Mouse (Mus musculus) neural tube, embryonic 13.5 days (tissue): ENCODE data around the gene Myh1. TPM values are rescaled to one million over a fixed set of nuclear protein-coding genes. Genes with fewer than 3 reads are reported as not detected.

Experiments
- ATAC-seq: fragments of 200-750 bp; cut with Nextera tagmentation; 2 replicates; pipeline ENCODE4 v1.8.0; 2017; ENCODE audit warnings: low read depth, mild to moderate bottlenecking, moderate TSS enrichment, moderate library complexity
- H3K27ac ChIP-seq: fragments of 300-500 bp; sonication (generic); replicated peaks from 2 replicates; pipeline ENCODE4 v1.5.1; 2015; ENCODE audit warnings: moderate library complexity, mild to moderate bottlenecking, inconsistent platforms
- H3K27me3 ChIP-seq: fragments of 300-500 bp; sonication (generic); 2 replicates; pipeline ENCODE4 v1.6.1; 2015; ENCODE audit warnings: mild to moderate bottlenecking, inconsistent platforms
- H3K36me3 ChIP-seq: fragments of 300-500 bp; sonication (generic); 2 replicates; pipeline ENCODE4 v1.6.1; 2015; ENCODE audit warnings: mild to moderate bottlenecking, inconsistent platforms
- H3K4me1 ChIP-seq: fragments of 300-500 bp; sonication (generic); replicated peaks from 2 replicates; pipeline ENCODE4 v1.6.1; 2015; ENCODE audit warnings: inconsistent platforms
- H3K4me2 ChIP-seq: fragments of 300-500 bp; sonication (generic); 2 replicates; pipeline ENCODE4 v1.6.1; 2015; ENCODE audit warnings: inconsistent platforms, mild to moderate bottlenecking, moderate library complexity
- H3K4me3 ChIP-seq: fragments of 300-500 bp; sonication (generic); 2 replicates; pipeline ENCODE4 v1.5.1; 2015; ENCODE audit warnings: mild to moderate bottlenecking, inconsistent platforms
- H3K9ac ChIP-seq: fragments of 300-500 bp; sonication (generic); 2 replicates; pipeline ENCODE4 v1.6.1; 2015; ENCODE audit warnings: moderate library complexity, mild to moderate bottlenecking, inconsistent platforms
- H3K9me3 ChIP-seq: fragments of 300-500 bp; sonication (generic); 2 replicates; pipeline ENCODE4 v1.6.1; 2016; ENCODE audit warnings: inconsistent platforms
- WGBS: fragments of 180-500 bp; shearing (Covaris S2); methylation state at CpG from one replicate; pipeline ENCODE4 v1.1.7; 2015; 5-methylcytosine and 5-hydroxymethylcytosine counted together
- polyA plus RNA-seq: library from polyadenylated mRNA; unstranded; fragments of >200 nt; fragmentation: Nextera tagmentation; extraction: Ambion mirVana; gene quantifications from 2 replicates; pipeline ENCODE4 v1.2.1, GENCODE M21; 2015

The Myh1 gene
- 0.10 TPM in 1 of 2 replicates, not detected in the other for polyA plus RNA-seq

DNA sequence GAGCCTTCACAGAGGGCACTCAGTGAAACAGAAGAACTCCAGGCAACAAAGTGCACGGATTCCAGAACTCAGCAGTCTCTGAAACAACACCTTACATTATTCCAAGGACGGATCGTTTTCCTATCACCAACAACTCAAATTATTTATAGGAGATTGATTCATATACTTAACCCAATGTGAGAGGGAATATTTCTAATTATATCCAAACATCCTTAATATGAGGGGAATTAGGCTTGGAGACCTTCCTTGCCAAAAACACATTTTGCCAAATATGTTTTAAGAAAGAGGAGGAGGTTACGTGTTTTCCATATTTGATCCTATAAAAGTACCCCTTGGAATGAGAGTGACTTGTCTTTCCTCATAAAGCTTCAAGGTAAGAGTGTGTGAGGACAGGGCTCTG, at the start of gene Myh1:
Gene Myh1 (plus strand): TSS at position 301 of the 400 bp plus-strand sequence.
- WGBS: 83% methylated on average over 4 of the region's 4 CpGs

DNA sequence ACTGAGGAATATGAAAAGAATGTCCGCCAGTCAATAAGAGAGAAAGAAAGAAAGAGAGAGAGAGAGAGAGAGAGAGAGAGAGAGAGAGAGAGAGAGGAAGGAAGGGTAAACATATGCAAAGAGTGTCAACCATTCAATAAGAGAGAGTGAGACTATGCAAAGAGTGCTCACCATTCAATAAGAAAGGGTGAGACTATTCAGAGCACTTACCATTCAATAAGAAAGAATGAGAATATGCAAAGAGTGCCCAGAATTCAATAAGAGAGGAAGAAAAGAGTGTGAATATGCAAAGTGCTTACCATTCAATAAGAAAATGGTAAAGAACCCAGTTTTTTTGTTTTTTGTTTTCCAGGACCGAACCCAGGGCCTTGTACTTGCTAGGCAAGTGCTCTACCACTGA, 49.6 kb upstream of the Myh1 start:
- Histone ChIP-seq H3K4me2 (no peak overlapping the region), H3K36me3 (no peaks in the 10 kb centered on the region), H3K27me3 (no peaks in the 10 kb centered on the region), H3K4me1 (no peaks in the 10 kb centered on the region), H3K9me3 (no peaks in the 10 kb centered on the region), H3K9ac (no peak overlapping the region), H3K4me3 (no peak overlapping the region), H3K27ac (no peak overlapping the region)
- no peak for ATAC-seq
- 88% methylated on average over 2 of the region's 2 CpGs for WGBS

More for the DNA sequence above, at the start of gene Myh1:
- Histone ChIP-seq H3K4me2 (no peak within 1 kb of the TSS), H3K4me3 (no peak within 1 kb of the TSS), H3K36me3 (no peaks in the 10 kb centered on the region), H3K9me3 (no peaks in the 10 kb centered on the region), H3K4me1 (no peaks in the 10 kb centered on the region), H3K27ac (no peak within 1 kb of the TSS), H3K9ac (no peak within 1 kb of the TSS), H3K27me3 (no peaks in the 10 kb centered on the region)
- ATAC-seq: no peak

DNA sequence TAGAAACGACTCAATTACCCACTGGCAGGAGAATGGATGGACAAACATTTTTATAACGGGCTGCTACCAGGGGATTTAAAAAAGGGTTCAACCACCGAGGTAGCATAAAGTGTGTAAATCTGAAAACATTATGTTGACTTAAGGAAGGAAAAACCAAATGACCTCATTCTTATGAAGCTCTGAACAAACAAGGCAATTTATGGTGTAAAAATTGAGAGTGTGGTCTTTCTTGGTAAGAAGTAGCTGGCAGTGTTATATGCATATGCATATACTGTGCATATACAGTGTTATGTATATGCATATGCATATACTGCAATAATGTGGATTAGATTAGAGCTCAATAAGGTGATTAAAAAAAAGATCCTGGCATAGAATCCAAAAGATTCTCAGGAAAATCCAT, 48.7 kb upstream of the Myh1 start:
- H3K9me3 ChIP-seq: no peaks in the 10 kb centered on the region
- no peak overlapping the region for H3K4me3 ChIP-seq
- H3K27ac ChIP-seq: no peak overlapping the region
- no peak for ATAC-seq
- no peak overlapping the region for H3K9ac ChIP-seq
- H3K4me1 ChIP-seq: no peaks in the 10 kb centered on the region
- no peak overlapping the region for H3K4me2 ChIP-seq
- whole genome bisulfite sequencing: 73% methylated on average over 3 of the region's 3 CpGs
- no peaks in the 10 kb centered on the region for H3K27me3 ChIP-seq
- H3K36me3 ChIP-seq: no peaks in the 10 kb centered on the region

DNA sequence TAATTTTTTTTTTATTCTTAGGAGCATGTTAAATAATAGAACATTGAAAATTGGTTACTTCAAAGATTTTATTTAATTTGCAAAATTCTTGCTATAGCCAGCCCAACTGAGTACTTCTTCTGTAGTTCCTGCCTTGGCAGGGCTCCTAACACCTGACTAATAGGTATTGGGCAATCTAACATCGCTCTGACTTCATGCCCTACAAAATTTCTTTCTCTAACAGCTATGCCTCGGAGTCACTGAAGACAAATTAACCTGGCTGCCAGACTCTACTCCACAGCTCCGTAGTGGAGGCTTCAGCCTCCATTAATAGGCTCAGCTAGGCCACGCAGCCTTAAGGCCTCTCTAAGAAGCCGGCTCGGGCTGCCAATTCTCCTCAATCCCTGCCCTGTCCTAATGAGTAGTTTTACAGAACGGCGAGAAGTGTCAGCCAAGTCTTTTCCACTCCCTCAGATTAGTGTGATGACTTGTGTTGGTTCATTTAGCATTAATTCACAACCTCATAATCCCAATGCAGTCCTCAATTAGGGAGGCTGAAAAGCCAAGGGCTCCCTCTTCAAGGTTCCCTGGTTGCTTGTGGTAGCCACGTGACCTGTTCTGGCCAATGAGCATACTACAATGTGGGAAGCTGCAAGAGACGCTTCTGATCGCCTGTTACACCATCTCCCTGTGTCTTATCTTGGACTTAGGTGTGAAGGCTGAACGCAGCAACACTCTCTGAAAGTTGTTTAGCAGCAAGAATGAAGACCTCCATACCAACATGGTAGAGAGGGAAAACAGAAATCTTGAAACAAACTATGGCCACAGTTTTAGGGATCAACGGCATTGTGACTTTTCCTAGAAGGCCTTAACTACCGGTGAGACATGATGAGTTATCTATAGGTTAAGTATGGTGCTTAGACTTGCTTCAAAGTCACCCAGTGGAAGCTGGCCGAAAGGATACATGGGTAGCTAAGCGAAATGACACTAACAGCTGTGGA, 47.9 kb upstream of the Myh1 start:
- Histone ChIP-seq H3K4me3 (no peak overlapping the region), H3K9me3 (no peaks in the 10 kb centered on the region), H3K36me3 (no peaks in the 10 kb centered on the region), H3K9ac (no peak overlapping the region), H3K4me1 (no peaks in the 10 kb centered on the region), H3K4me2 (no peak overlapping the region), H3K27ac (no peak overlapping the region), H3K27me3 (no peaks in the 10 kb centered on the region)
- no peak for ATAC-seq
- 90% methylated on average over 16 of the region's 16 CpGs for WGBS

DNA sequence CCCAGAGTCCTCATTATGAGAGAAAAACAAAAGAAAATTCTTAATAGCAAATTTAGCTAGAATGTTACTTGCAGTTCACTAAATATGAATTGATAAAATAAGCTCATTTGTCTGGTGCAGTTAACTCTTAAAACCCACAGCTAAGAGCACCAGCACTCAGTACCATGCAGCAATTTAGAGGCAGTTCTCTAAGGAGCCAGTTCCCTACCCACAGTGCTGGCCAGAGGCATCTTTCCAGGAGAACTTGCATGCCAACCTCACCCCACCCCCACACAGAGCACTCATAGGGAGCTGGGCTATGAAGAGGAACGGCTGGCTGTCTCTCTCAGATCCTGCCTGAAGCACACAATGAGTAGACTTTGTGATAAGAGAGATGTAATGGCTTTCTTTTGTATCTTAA, 46.7 kb upstream of the Myh1 start:
- H3K9ac ChIP-seq: no peak overlapping the region
- H3K4me2 ChIP-seq: no peak overlapping the region
- H3K36me3 ChIP-seq: no peaks in the 10 kb centered on the region
- WGBS: 14% methylated on average over 1 of the region's 1 CpGs
- no peak overlapping the region for H3K4me3 ChIP-seq
- no peak for ATAC-seq
- no peaks in the 10 kb centered on the region for H3K4me1 ChIP-seq
- H3K27ac ChIP-seq: no peak overlapping the region
- no peaks in the 10 kb centered on the region for H3K9me3 ChIP-seq
- H3K27me3 ChIP-seq: no peaks in the 10 kb centered on the region

DNA sequence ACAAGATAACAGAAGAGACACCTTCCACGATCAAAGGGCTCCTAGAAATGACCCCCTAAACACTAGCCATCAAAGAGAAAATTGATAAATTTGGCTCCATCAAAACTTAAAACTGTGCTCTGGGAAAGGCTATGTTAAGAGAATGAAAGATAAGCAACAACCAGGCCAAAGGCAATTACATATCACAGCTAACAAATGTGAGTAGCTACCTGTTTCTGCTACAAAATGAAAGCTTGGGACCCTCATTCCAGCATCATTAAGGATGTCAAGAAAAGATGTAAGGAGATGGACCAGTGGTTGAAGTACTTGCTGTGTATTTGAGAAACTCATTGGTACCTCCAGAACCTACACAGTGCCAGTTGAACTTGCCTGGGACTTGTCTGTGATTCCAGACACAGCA, 46.0 kb upstream of the Myh1 start:
- Histone ChIP-seq H3K36me3 (no peaks in the 10 kb centered on the region), H3K27ac (no peak overlapping the region), H3K27me3 (no peaks in the 10 kb centered on the region), H3K9me3 (no peaks in the 10 kb centered on the region), H3K4me3 (no peak overlapping the region), H3K9ac (no peak overlapping the region), H3K4me2 (no peak overlapping the region), H3K4me1 (no peaks in the 10 kb centered on the region)
- ATAC-seq: no peak
- WGBS: 87% methylated on average over 1 of the region's 1 CpGs

DNA sequence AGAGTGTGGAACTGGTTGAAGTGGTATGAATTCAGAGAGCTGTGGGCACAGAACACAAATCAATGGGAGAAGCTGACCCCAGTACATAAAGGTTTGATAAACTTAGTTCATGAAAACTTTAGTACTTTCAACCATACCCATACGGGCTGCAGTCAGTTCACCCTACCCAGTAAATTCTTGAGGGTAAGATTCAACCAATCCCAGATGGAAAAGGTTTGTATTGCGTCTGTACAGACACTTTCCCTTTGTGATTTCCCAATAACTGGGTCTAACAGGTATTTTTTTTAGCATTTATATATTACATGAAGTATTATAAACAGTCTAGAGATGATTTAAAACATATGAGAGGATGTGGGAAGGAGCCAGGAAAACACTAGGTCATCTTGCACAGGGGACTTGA, 44.2 kb upstream of the Myh1 start:
- H3K27me3 ChIP-seq: no peaks in the 10 kb centered on the region
- no peak for ATAC-seq

DNA sequence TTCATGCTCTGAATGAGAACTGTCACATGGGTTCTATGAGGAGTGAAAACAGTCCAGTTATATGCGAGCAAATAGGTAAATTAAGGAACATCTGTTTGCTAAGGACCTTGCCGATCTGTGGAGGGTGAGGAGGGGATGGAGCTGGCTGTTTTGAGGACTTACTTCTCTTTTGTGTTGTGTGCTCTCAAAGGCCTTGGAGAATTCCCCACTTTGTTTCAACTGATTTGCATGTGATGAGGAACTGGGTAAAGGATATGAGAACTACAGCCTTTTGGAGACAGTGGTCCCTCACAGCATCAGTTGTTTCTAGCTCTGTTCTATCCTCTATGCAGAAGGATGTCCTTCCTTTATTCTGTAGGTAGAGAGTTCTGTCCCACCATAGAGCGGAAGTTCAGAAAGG, 39.7 kb upstream of the Myh1 start:
- Histone ChIP-seq H3K9ac (no peak overlapping the region), H3K9me3 (no peaks in the 10 kb centered on the region), H3K27ac (no peak overlapping the region), H3K36me3 (no peaks in the 10 kb centered on the region), H3K4me1 (no peaks in the 10 kb centered on the region), H3K4me3 (no peak overlapping the region), H3K27me3 (no peaks in the 10 kb centered on the region), H3K4me2 (no peak overlapping the region)
- 90% methylated on average over 3 of the region's 3 CpGs for WGBS
- no peak for ATAC-seq

More for the DNA sequence above, 44.2 kb upstream of the Myh1 start:
- WGBS: 93% methylated on average over 2 of the region's 2 CpGs
- no peak overlapping the region for H3K4me2 ChIP-seq
- H3K36me3 ChIP-seq: no peaks in the 10 kb centered on the region
- H3K4me3 ChIP-seq: no peak overlapping the region
- H3K9me3 ChIP-seq: no peaks in the 10 kb centered on the region
- H3K9ac ChIP-seq: no peak overlapping the region
- H3K4me1 ChIP-seq: no peaks in the 10 kb centered on the region
- H3K27ac ChIP-seq: no peak overlapping the region

DNA sequence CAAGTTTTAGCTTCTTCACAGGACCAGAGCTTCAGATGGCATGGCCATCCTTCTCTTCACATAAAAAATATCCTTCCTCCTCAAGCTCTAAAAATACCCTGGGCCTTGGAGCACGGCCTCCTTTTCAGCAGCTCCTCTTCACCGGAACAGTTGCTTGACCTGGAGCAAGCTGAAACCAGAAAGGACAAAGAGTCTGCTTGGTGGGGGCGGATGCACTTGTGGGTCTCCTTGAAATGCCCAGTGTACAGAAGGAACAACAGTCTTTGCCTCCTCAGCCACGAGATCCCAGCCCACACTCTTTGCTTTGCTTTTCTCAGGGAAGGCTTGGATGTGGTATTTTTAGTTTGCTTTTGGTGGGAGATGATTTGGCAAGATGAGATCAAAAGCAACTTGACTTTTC, 36.2 kb upstream of the Myh1 start:
- Histone ChIP-seq H3K27ac (no peak overlapping the region), H3K4me1 (no peaks in the 10 kb centered on the region), H3K27me3 (no peaks in the 10 kb centered on the region), H3K4me3 (no peak overlapping the region), H3K9ac (no peak overlapping the region), H3K4me2 (no peak overlapping the region), H3K36me3 (no peaks in the 10 kb centered on the region), H3K9me3 (no peaks in the 10 kb centered on the region)
- ATAC-seq: no peak
- WGBS: 85% methylated on average over 4 of the region's 4 CpGs

DNA sequence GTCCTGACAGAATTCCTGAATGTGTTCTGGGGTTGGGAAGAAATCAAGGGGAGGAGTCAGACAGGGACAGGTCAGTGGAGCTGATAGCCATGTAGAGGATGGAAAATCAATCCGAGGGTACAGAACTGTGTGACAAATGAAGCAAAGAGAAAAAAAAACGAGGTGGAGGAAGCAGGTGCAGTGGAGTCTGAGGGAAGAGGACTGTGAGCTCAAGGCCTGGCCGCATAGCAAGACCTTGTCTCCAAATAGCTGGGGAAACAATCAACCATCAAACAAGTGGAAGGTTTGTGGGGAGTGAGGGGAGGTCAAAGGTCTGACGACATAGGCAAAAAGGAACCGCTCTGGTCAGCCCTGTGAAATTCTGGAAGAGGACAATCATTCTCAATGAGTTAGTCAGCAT, 35.0 kb upstream of the Myh1 start:
- H3K9me3 ChIP-seq: no peaks in the 10 kb centered on the region
- H3K27me3 ChIP-seq: no peaks in the 10 kb centered on the region
- WGBS: 68% methylated on average over 5 of the region's 5 CpGs
- no peak for ATAC-seq
- no peak overlapping the region for H3K9ac ChIP-seq
- no peaks in the 10 kb centered on the region for H3K4me1 ChIP-seq
- no peaks in the 10 kb centered on the region for H3K36me3 ChIP-seq
- H3K4me3 ChIP-seq: no peak overlapping the region
- H3K27ac ChIP-seq: no peak overlapping the region
- H3K4me2 ChIP-seq: no peak overlapping the region

DNA sequence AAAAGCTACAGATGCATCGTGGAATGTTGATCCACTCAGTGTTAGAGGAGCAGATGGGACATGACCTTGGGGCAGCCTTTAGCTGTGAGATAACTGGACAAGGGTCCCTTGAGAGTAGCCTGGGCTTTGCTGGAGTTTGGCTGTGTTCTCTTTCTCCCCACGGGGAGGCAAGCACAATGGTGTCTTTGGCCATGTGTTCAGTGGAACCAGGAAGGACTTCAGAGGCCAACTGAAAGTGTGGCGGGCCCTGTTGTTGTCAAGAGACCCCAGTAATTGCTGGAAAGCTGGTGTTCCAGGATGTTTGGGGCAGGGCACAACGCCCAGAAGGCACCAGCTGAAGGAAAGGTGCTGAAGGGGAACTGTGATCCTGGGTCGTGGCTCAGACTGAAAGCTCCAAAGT, 30.6 kb upstream of the Myh1 start:
- H3K9ac ChIP-seq: no peak overlapping the region
- H3K4me2 ChIP-seq: no peak overlapping the region
- WGBS: 50% methylated on average over 5 of the region's 5 CpGs
- no peaks in the 10 kb centered on the region for H3K4me1 ChIP-seq
- H3K27me3 ChIP-seq: no peaks in the 10 kb centered on the region
- ATAC-seq: no peak
- no peaks in the 10 kb centered on the region for H3K9me3 ChIP-seq
- H3K4me3 ChIP-seq: no peak overlapping the region
- no peak overlapping the region for H3K27ac ChIP-seq
- no peaks in the 10 kb centered on the region for H3K36me3 ChIP-seq

DNA sequence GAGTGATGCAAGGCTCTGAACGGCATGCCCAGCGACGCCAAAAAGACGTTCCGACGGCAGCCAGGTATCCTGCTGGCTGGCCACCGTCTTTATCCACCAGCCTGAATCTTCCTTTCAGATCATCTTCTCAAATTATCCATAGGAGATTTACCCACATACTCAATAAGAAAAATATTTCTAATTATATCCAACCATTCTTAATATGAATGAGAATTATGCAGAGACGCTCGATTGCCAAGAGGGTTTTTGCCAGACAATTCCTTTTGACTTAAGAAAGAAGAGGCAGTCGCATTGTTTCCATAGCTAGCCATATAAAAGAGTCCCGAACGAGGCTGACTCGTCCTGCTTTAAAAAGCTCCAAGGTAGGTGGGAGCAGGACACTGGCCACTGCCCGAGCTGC, 29.1 kb upstream of the Myh1 start, which contains the start of gene Myh2:
Gene Myh2 (plus strand): TSS at position 301 of the 400 bp plus-strand sequence.
- Histone ChIP-seq H3K27ac (no peak within 1 kb of the TSS), H3K27me3 (no peaks in the 10 kb centered on the region), H3K9me3 (no peaks in the 10 kb centered on the region), H3K4me2 (no peak within 1 kb of the TSS), H3K9ac (no peak within 1 kb of the TSS), H3K4me3 (no peak within 1 kb of the TSS), H3K36me3 (no peaks in the 10 kb centered on the region), H3K4me1 (no peaks in the 10 kb centered on the region)
- no peak for ATAC-seq
- WGBS: 73% methylated on average over 14 of the region's 14 CpGs

DNA sequence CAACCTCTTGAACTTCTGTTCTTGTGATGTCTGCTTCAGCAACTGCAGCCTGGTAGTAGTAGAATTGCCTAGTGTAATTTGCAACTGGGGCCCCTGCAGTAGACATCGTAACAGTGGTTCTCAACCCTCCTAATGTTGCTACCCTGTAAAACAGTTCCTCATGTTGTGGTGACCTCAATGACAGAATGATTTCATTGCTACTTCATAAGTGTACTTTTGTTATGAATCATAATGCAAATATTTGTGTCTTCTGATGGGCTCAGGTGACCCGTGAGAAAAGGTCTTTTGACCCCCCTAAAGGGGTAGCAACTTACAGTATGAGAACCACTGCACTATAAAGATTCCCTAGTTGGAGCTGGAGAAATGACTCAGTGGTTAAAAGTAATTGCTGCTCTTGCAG, 27.4 kb upstream of the Myh1 start:
- Histone ChIP-seq H3K9me3 (no peaks in the 10 kb centered on the region), H3K4me2 (no peak overlapping the region), H3K36me3 (no peaks in the 10 kb centered on the region), H3K27me3 (no peaks in the 10 kb centered on the region), H3K4me1 (no peaks in the 10 kb centered on the region), H3K9ac (no peak overlapping the region), H3K27ac (no peak overlapping the region), H3K4me3 (no peak overlapping the region)
- 87% methylated on average over 2 of the region's 2 CpGs for WGBS
- no peak for ATAC-seq
